Comparison of ENCODE assay signal across 10 mouse cellular contexts in genomic region chr2:132107611-132108010, GRCm38 (mm10). TPM values are rescaled to one million over a fixed set of nuclear protein-coding genes. Genes with fewer than 3 reads are reported as not detected.
DNase-seq lines count a peak whose midpoint lies in the region; ATAC-seq and TF ChIP-seq lines count a peak whose summit lies in the region.
"Had no signal": no experiment of that assay in that cellular context is flagged by ENCODE, and none has a peak within 500 bp of the region (broad histone marks: within the 10 kb centered on the region; RNA-seq: fewer than 3 reads in every experiment).

No protein-coding gene starts in this region.

- DNase-seq in kidney, adult 18-20 months: peak; percentile 45
- DNase-seq in cerebellum, adult 9-10 months: peak; percentile 65
- no peak for DNase-seq in heart, postnatal 0 days (ENCODE audit: low spot score)
- DNase-seq in lung, postnatal 14 days: peak; percentile 47
- DNase-seq in ovary, adult 18-20 months (ENCODE audit: low spot score): no peak
- DNase-seq in embryo, embryonic 11 days: no peak
- no peak for DNase-seq in forebrain, embryonic 10.5 days (ENCODE audit: extremely low spot score, low spot score)
- DNase-seq: liver, embryonic 13.5 days had no signal

- H3K27me3 ChIP-seq in kidney, embryonic 15.5 days: no peaks in the 10 kb centered on the region
- no peaks in the 10 kb centered on the region for H3K27me3 ChIP-seq in heart, postnatal 0 days (ENCODE audit: control insufficient read depth, insufficient read depth, low read length)
- no peaks in the 10 kb centered on the region for H3K27me3 ChIP-seq in forebrain, embryonic 10.5 days (ENCODE audit: poor library complexity, severe bottlenecking)
- H3K27me3 ChIP-seq: liver, embryonic 13.5 days; Patski had no signal

- no peak overlapping the region for H3K4me2 ChIP-seq in kidney, embryonic 15.5 days
- no peak overlapping the region for H3K4me2 ChIP-seq in heart, postnatal 0 days (ENCODE audit: low read depth, low read length)
- H3K4me2 ChIP-seq: liver, embryonic 13.5 days had no signal

- ATAC-seq in kidney, embryonic 15.5 days (replicated peaks; ENCODE audit: low FRiP score): no peak
- no peak for ATAC-seq in heart, postnatal 0 days (ENCODE audit: insufficient read depth, low read depth)
- ATAC-seq: Patski had no signal

- no peak overlapping the region for H3K9ac ChIP-seq in kidney, embryonic 15.5 days
- no peak overlapping the region for H3K9ac ChIP-seq in heart, postnatal 0 days (replicated peaks; ENCODE audit: low read depth, low read length)
- H3K9ac ChIP-seq: liver, embryonic 13.5 days had no signal

- no peak overlapping the region for H3K27ac ChIP-seq in kidney, embryonic 15.5 days
- peak overlapping the region; percentile 27 for H3K27ac ChIP-seq in heart, postnatal 0 days (ENCODE audit: low read depth)
- H3K27ac ChIP-seq in forebrain, embryonic 10.5 days: no peak overlapping the region
- H3K27ac ChIP-seq: liver, embryonic 13.5 days had no signal

- no peaks in the 10 kb centered on the region for H3K36me3 ChIP-seq in kidney, embryonic 15.5 days
- H3K36me3 ChIP-seq in heart, postnatal 0 days (replicated peaks; ENCODE audit: control insufficient read depth, insufficient read depth, low read length): no peaks in the 10 kb centered on the region
- peaks cover 7% of the 10 kb centered on the region for H3K36me3 ChIP-seq in forebrain, embryonic 10.5 days (replicated peaks)
- H3K36me3 ChIP-seq: liver, embryonic 13.5 days had no signal

- no peak for TF ChIP-seq EP300 in heart, postnatal 0 days (IDR thresholded peaks at IDR 0.05; ENCODE audit: low read depth)

- H3K9me3 ChIP-seq in kidney, embryonic 15.5 days (replicated peaks): no peaks in the 10 kb centered on the region
- no peaks in the 10 kb centered on the region for H3K9me3 ChIP-seq in heart, postnatal 0 days (replicated peaks; ENCODE audit: control insufficient read depth, low read length)
- no peaks in the 10 kb centered on the region for H3K9me3 ChIP-seq in forebrain, embryonic 10.5 days
- H3K9me3 ChIP-seq: liver, embryonic 13.5 days had no signal

- H3K4me3 ChIP-seq in kidney, embryonic 15.5 days (replicated peaks): no peak overlapping the region
- no peak overlapping the region for H3K4me3 ChIP-seq in heart, postnatal 0 days (ENCODE audit: low read depth, low read length)
- H3K4me3 ChIP-seq in forebrain, embryonic 10.5 days: no peak overlapping the region
- H3K4me3 ChIP-seq: liver, embryonic 13.5 days had no signal

- peaks cover 18% of the 10 kb centered on the region for H3K4me1 ChIP-seq in kidney, embryonic 15.5 days
- H3K4me1 ChIP-seq in heart, postnatal 0 days (ENCODE audit: control insufficient read depth, insufficient read depth): peaks cover 50% of the 10 kb centered on the region
- peaks cover 30% of the 10 kb centered on the region for H3K4me1 ChIP-seq in forebrain, embryonic 10.5 days

- no peak for TF ChIP-seq CTCF in heart, postnatal 0 days (IDR thresholded peaks at IDR 0.05; ENCODE audit: low read depth)

- WGBS in kidney, embryonic 15.5 days: 49% methylated on average over 9 of the region's 9 CpGs
- WGBS in heart, postnatal 0 days: 28% methylated on average over 9 of the region's 9 CpGs
- WGBS in forebrain, embryonic 10.5 days: 75% methylated on average over 9 of the region's 9 CpGs

RNA-seq across cellular contexts. Expression of gene Slc23a2, which starts 37.3 kb away (rescaled TPM):
- polyA plus RNA-seq in kidney, embryonic 15.5 days (2015; fragmentation: Nextera tagmentation; extraction: Ambion mirVana): 12.9 and 14.5 TPM in 2 replicates
- total RNA-seq in heart, postnatal 0 days (2014; rRNA removed; ENCODE audit: low replicate concordance): 13.9 and 19.2 TPM in 2 replicates
- 7.8 and 8.6 TPM in 2 replicates for polyA plus RNA-seq in heart, postnatal 0 days (2015; fragmentation: Nextera tagmentation; extraction: Ambion mirVana)
- 10.9 and 12.6 TPM in 2 replicates for polyA plus RNA-seq in forebrain, embryonic 10.5 days (2016; fragmentation: Nextera tagmentation; extraction: Ambion mirVana)

Comparison
In these comparisons a context has a peak if more than half of its experiments do, and no peak if none do; other contexts are left out.
1. DNase-seq: peak in kidney, adult 18-20 months (single experiment), cerebellum, adult 9-10 months (single experiment) and lung, postnatal 14 days (single experiment); none in heart, postnatal 0 days (single experiment), ovary, adult 18-20 months (single experiment), embryo, embryonic 11 days (single experiment) and forebrain, embryonic 10.5 days (single experiment).